Mouse (Mus musculus): ENCODE data around the gene Tppp3. TPM values are rescaled to one million over a fixed set of nuclear protein-coding genes. Genes with fewer than 3 reads are reported as not detected.

Gene Tppp3
- polyA plus RNA-seq, 1 experiment from 2014 or later: 18.3 TPM

GRCm38 (mm10) chr8:105472414-105472932 lies 1.1 kb upstream of the Tppp3 start:
- no peaks in the 10 kb centered on the region for H3K9me3 ChIP-seq (ENCODE audit: control insufficient read depth, low read length)
- H3K4me2 ChIP-seq (replicated peaks; ENCODE audit: low read depth, low read length): no peak overlapping the region
- H3K36me3 ChIP-seq (ENCODE audit: control insufficient read depth, insufficient read depth, low read length): peaks cover 8% of the 10 kb centered on the region; the same call in 1 of the 2 replicates
- no peak overlapping the region for H3K4me3 ChIP-seq (ENCODE audit: low read length)
- no peak overlapping the region for H3K27ac ChIP-seq (ENCODE audit: low read depth, low read length)
- H3K9ac ChIP-seq (ENCODE audit: low read depth, low read length): 0 out of 2 replicates have a peak overlapping the region, but pooled peaks have one; percentile 12
- H3K27me3 ChIP-seq (ENCODE audit: control insufficient read depth, insufficient read depth, low read length): peaks cover 4% of the 10 kb centered on the region
- peaks cover 24% of the 10 kb centered on the region for H3K4me1 ChIP-seq (ENCODE audit: control insufficient read depth, insufficient read depth, low read length)
- 40% methylated on average over 23 of the region's 23 CpGs for WGBS
- no peak for ATAC-seq (ENCODE audit: low FRiP score, low TSS enrichment)

GRCm38 (mm10) chr8:105470681-105471313 lies 529 bp downstream of the Tppp3 start:
- ATAC-seq (ENCODE audit: low FRiP score, low TSS enrichment): peak; percentile 79
- peak overlapping the region; percentile 31 for H3K4me3 ChIP-seq (ENCODE audit: low read length)
- H3K27me3 ChIP-seq (ENCODE audit: control insufficient read depth, insufficient read depth, low read length): peaks cover 4% of the 10 kb centered on the region
- peaks cover 8% of the 10 kb centered on the region; the same call in 1 of the 2 replicates for H3K36me3 ChIP-seq (ENCODE audit: control insufficient read depth, insufficient read depth, low read length)
- H3K27ac ChIP-seq (ENCODE audit: low read depth, low read length): no peak overlapping the region
- H3K9ac ChIP-seq (ENCODE audit: low read depth, low read length): peak overlapping the region; percentile 38; the same call in 1 of the 2 replicates
- H3K4me2 ChIP-seq (replicated peaks; ENCODE audit: low read depth, low read length): peak overlapping the region; percentile 52
- 21% methylated on average over 11 of the region's 11 CpGs for WGBS
- no peaks in the 10 kb centered on the region for H3K9me3 ChIP-seq (ENCODE audit: control insufficient read depth, low read length)
- peaks cover 24% of the 10 kb centered on the region for H3K4me1 ChIP-seq (ENCODE audit: control insufficient read depth, insufficient read depth, low read length)

GRCm38 (mm10) chr8:105470262-105470661 lies 1.1 kb downstream of the Tppp3 start:
- ATAC-seq (ENCODE audit: low FRiP score, low TSS enrichment): no peak
- no peaks in the 10 kb centered on the region for H3K9me3 ChIP-seq (ENCODE audit: control insufficient read depth, low read length)
- no peak overlapping the region for H3K4me3 ChIP-seq (ENCODE audit: low read length)
- H3K36me3 ChIP-seq (ENCODE audit: control insufficient read depth, insufficient read depth, low read length): peaks cover 3% of the 10 kb centered on the region; the same call in 1 of the 2 replicates
- no peak overlapping the region for H3K9ac ChIP-seq (ENCODE audit: low read depth, low read length)
- H3K27me3 ChIP-seq (ENCODE audit: control insufficient read depth, insufficient read depth, low read length): peaks cover 4% of the 10 kb centered on the region
- H3K27ac ChIP-seq (ENCODE audit: low read depth, low read length): no peak overlapping the region
- H3K4me2 ChIP-seq (replicated peaks; ENCODE audit: low read depth, low read length): no peak overlapping the region; the same call in 1 of the 2 replicates
- peaks cover 23% of the 10 kb centered on the region for H3K4me1 ChIP-seq (ENCODE audit: control insufficient read depth, insufficient read depth, low read length)
- WGBS: 70% methylated on average over 5 of the region's 5 CpGs

GRCm38 (mm10) chr8:105469816-105470215 lies 1.5 kb downstream of the Tppp3 start:
- no peaks in the 10 kb centered on the region for H3K36me3 ChIP-seq (ENCODE audit: control insufficient read depth, insufficient read depth, low read length)
- H3K9ac ChIP-seq (ENCODE audit: low read depth, low read length): no peak overlapping the region
- H3K27me3 ChIP-seq (ENCODE audit: control insufficient read depth, insufficient read depth, low read length): peaks cover 4% of the 10 kb centered on the region
- ATAC-seq (ENCODE audit: low FRiP score, low TSS enrichment): no peak
- no peak overlapping the region for H3K4me3 ChIP-seq (ENCODE audit: low read length)
- H3K4me2 ChIP-seq (replicated peaks; ENCODE audit: low read depth, low read length): no peak overlapping the region
- peaks cover 21% of the 10 kb centered on the region for H3K4me1 ChIP-seq (ENCODE audit: control insufficient read depth, insufficient read depth, low read length)
- no peaks in the 10 kb centered on the region for H3K9me3 ChIP-seq (ENCODE audit: control insufficient read depth, low read length)
- 86% methylated on average over 5 of the region's 5 CpGs for WGBS
- no peak overlapping the region for H3K27ac ChIP-seq (ENCODE audit: low read depth, low read length)

GRCm38 (mm10) chr8:105469041-105469695 lies 2.2 kb downstream of the Tppp3 start:
- H3K27ac ChIP-seq (ENCODE audit: low read depth, low read length): no peak overlapping the region
- no peak overlapping the region for H3K4me3 ChIP-seq (ENCODE audit: low read length)
- ATAC-seq (ENCODE audit: low FRiP score, low TSS enrichment): no peak
- no peak overlapping the region for H3K4me2 ChIP-seq (replicated peaks; ENCODE audit: low read depth, low read length)
- H3K9ac ChIP-seq (ENCODE audit: low read depth, low read length): no peak overlapping the region
- no peaks in the 10 kb centered on the region for H3K9me3 ChIP-seq (ENCODE audit: control insufficient read depth, low read length)
- peaks cover 15% of the 10 kb centered on the region for H3K4me1 ChIP-seq (ENCODE audit: control insufficient read depth, insufficient read depth, low read length)
- H3K36me3 ChIP-seq (ENCODE audit: control insufficient read depth, insufficient read depth, low read length): no peaks in the 10 kb centered on the region
- WGBS: 56% methylated on average over 6 of the region's 6 CpGs
- H3K27me3 ChIP-seq (ENCODE audit: control insufficient read depth, insufficient read depth, low read length): peaks cover 4% of the 10 kb centered on the region

GRCm38 (mm10) chr8:105468002-105468720 lies 3.2 kb downstream of the Tppp3 start:
- Histone ChIP-seq H3K9ac (ENCODE audit: low read depth, low read length) (no peak overlapping the region), H3K4me3 (ENCODE audit: low read length) (no peak overlapping the region), H3K9me3 (ENCODE audit: control insufficient read depth, low read length) (no peaks in the 10 kb centered on the region), H3K4me2 (replicated peaks; ENCODE audit: low read depth, low read length) (no peak overlapping the region), H3K27me3 (ENCODE audit: control insufficient read depth, insufficient read depth, low read length) (peaks cover 4% of the 10 kb centered on the region), H3K36me3 (ENCODE audit: control insufficient read depth, insufficient read depth, low read length) (no peaks in the 10 kb centered on the region), H3K4me1 (ENCODE audit: control insufficient read depth, insufficient read depth, low read length) (peaks cover 10% of the 10 kb centered on the region), H3K27ac (ENCODE audit: low read depth, low read length) (no peak overlapping the region)
- 91% methylated on average over 27 of the region's 27 CpGs for WGBS
- no peak for ATAC-seq (ENCODE audit: low FRiP score, low TSS enrichment)

- Histone ChIP-seq H3K27ac (ENCODE audit: low read depth, low read length) (no peak overlapping the region), H3K36me3 (ENCODE audit: control insufficient read depth, insufficient read depth, low read length) (no peaks in the 10 kb centered on the region), H3K4me1 (ENCODE audit: control insufficient read depth, insufficient read depth, low read length) (peaks cover 10% of the 10 kb centered on the region), H3K9ac (ENCODE audit: low read depth, low read length) (no peak overlapping the region), H3K27me3 (ENCODE audit: control insufficient read depth, insufficient read depth, low read length) (peaks cover under 1% of the 10 kb centered on the region), H3K4me2 (replicated peaks; ENCODE audit: low read depth, low read length) (no peak overlapping the region), H3K9me3 (ENCODE audit: control insufficient read depth, low read length) (no peaks in the 10 kb centered on the region), H3K4me3 (ENCODE audit: low read length) (no peak overlapping the region)
- 92% methylated on average over 10 of the region's 10 CpGs for WGBS
- no peak for ATAC-seq (ENCODE audit: low FRiP score, low TSS enrichment)
Measured at GRCm38 (mm10) chr8:105467396-105467985, 3.8 kb downstream of the Tppp3 start.

- Histone ChIP-seq H3K4me1 (ENCODE audit: control insufficient read depth, insufficient read depth, low read length) (peaks cover 10% of the 10 kb centered on the region), H3K36me3 (ENCODE audit: control insufficient read depth, insufficient read depth, low read length) (no peaks in the 10 kb centered on the region), H3K9me3 (ENCODE audit: control insufficient read depth, low read length) (no peaks in the 10 kb centered on the region), H3K4me3 (ENCODE audit: low read length) (no peak overlapping the region), H3K9ac (ENCODE audit: low read depth, low read length) (no peak overlapping the region), H3K27ac (ENCODE audit: low read depth, low read length) (no peak overlapping the region), H3K27me3 (ENCODE audit: control insufficient read depth, insufficient read depth, low read length) (no peaks in the 10 kb centered on the region), H3K4me2 (replicated peaks; ENCODE audit: low read depth, low read length) (no peak overlapping the region)
- ATAC-seq (ENCODE audit: low FRiP score, low TSS enrichment): no peak
- 76% methylated on average over 7 of the region's 7 CpGs for WGBS
Measured at GRCm38 (mm10) chr8:105466700-105467291, 4.5 kb downstream of the Tppp3 start.

Data from kidney, embryonic 14.5 days (tissue).